Mouse (Mus musculus): Measurements from ENCODE around the gene Zfp365.
A peak's percentile ranks its signal among the peaks of the same experiment; 100 is the strongest.

The Zfp365 gene

DNA sequence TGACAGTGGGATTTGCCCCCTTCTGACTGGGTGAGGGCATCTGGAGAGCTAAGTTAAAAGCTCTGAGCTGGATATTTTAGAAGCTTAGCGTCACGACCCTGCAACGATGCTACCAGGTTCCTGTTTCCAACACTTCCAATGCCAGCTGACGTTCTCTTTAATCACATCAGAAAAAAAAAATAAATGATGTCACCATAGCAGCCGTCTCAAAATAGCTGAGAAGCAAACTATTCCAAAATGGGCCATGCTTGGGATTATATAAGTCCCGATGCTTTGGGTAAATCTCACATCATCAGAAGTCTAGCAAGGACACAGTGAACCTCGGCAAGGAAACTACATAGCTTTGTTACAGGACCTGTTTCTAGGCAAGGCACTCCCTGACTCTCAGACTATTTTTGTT lies 9.1 kb downstream of the Zfp365 start:
- DNase-seq (ENCODE audit: low spot score in 2 of 2), result no peak

DNA sequence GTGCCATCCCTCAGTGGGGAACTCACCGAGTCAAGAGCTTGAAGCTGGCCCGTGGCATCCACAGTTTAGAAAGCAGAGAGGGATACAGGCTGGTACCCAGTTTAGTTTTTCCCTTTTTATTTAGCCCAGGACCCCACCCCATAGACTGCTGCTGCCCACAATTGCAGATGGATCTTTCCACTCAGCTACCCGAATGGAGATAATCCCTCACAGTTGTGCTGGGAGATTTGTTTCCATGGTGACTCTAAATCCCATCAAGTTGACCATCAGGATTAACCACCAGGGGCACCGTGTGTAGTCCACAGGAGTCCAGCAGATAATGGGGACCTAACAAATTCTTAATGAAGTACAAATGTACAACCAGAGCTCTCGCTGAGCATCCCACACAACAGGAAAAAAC lies 11.3 kb downstream of the Zfp365 start:
- no peak for DNase-seq (ENCODE audit: low spot score in 2 of 2)

DNA sequence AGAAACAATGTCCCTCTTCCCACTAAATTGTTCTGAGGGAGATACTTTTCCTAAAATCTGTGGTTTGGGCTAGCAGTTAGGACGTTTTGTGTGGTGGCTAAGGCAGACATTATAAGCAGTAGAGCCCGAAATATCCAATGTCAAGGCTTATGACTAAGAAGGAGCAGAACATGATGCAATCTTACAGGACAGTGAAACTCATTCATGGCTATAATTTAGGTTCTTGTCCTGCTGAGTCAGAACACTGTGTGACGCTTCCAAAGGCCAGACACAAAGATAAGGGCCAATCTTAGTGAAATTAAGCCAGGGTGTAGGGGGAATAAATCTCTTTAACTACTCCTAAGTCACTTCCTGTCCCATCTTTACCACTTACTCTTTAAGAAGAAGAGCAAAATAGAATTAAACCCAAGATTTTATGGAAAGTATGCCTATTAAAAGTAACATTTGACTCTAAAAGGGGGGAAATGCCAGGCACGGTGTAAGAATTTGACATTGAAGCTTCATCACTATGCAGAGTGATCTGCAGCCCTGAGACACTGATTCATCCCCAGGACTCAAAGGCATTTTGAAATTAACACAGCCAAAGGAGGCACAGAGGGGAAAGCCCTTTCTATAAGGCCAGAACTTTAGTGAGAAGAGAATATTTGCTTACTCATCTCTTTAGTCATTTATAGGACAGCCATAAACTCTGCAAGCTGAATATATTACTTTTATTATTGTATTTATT lies 13.3 kb downstream of the Zfp365 start:
- no peak for DNase-seq (ENCODE audit: low spot score in 2 of 2)

DNA sequence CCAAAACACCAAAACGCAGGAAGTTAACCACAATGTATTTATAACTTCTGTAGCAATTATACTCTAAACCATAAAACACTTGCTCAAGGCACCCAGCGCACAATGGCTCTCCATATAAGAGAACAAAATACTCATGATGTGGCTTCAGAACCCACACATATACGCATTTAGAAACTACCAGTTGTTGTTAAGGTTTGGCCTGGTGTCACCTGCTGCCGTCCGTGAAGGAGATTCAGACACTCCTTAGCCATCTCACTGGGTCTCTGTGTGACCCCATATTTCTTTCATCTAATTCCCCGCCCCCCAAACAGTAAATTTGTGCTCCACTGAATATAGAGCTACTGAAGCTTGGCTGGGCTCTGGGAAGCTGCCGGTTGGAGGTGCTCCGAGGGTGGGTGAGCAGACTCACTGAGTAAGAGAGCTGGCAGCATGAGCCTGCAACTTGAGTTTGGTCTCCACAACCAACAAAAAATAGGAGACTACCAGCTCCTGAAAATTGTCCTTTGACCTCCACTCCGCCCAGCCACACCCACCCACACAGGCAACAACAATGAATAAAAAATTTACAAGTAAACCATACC lies 14.0 kb downstream of the Zfp365 start:
- DNase-seq (ENCODE audit: low spot score in 2 of 2), result no peak

DNA sequence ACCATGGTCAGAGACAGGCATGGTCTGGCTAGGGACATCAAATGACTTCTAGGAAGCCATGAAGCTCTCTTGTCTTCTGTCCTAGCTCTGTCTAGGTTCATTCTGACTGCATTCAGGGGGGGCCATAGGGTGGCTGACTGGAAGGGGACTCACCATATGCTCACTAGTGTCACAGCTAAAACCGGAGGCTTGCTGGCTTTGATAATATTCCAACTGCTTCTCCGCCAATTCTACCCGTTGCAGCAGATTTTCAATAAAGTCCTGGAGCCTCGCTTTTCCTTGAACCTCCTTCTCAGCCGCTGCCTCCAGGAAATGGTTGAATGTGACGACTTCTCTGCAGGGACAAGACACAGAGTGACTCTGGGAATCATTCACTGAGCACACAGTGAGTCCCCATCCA lies 15.2 kb downstream of the Zfp365 start:
- no peak for DNase-seq (ENCODE audit: low spot score in 2 of 2)

DNA sequence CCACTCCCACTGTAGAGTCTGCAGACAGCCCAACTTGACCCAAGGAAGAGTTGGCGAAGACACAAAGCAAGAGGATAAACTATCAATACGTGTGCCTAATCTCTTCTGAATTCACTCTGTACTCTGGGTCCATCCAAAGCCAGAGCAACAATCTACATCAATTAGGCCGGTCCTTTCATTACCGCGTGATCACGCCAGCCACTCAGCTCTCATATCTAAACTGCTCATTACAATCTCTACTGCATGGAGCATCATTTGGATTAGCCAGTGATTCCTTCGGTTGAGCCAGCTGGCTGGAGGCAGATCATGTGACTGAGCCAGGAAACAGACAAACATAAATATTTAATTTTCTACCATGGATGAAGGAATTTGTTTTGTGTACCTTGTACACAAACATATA lies 17.8 kb downstream of the Zfp365 start:
- DNase-seq (ENCODE audit: low spot score in 2 of 2), result no peak

DNA sequence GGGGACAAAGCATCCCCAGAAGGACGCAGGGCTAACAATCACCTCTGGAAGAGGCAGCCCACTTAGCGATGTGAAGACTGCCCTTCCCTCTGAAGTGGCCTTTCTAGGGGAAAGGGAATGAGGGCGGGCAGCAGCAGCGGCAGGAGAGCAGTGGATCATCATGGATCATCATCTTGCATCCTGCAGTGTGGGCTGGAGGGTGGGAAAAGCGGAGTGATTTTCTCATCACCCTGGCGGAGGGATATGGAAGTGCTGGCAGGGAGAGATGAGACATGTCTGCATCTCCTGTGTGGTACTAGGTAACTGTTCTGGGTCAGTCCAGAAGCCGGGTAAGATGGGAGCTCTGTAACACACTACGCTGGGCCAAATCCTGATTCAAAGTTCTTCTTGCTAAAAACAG lies 18.4 kb downstream of the Zfp365 start:
- no peak for DNase-seq (ENCODE audit: low spot score in 2 of 2)

DNA sequence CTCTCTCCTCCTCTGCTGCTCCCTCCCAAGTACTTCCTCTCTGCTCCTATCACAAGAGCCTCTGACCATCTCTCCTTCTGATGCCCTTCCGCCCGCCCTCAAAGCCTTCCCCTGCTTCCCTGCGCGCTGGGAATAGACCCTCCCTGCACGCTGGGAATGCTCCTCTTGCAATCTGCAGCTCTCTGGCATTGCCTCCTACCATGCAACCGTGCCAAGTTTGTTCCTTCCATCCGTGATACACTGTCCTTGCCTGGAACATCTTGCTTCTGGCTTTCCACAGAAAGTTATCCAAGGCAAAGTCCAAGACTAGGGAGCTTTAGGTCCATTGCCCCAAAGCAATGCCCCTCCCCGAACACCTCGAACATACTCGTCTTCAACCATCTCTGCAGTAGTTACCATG lies 19.2 kb downstream of the Zfp365 start:
- DNase-seq (ENCODE audit: low spot score in 2 of 2), result no peak

DNA sequence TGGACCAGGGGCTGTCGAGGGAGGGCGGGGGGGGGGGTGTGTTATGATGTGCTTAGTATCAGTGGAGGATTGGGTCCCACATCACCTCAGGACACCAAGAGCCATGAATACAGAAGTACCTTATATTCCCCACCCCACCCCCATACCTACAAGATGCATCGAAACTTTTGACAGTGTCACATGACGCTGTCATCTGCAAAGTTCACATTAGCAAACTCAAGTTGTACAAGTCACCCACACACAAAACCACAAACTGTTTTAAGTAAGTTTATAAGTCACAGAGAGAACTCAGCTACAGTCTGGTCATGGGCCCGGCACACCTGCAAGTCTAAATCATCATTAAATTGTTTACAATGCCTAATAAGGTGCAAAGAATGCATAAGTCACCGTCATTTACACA lies 21.3 kb downstream of the Zfp365 start:
- DNase-seq (ENCODE audit: low spot score in 2 of 2), result no peak

DNA sequence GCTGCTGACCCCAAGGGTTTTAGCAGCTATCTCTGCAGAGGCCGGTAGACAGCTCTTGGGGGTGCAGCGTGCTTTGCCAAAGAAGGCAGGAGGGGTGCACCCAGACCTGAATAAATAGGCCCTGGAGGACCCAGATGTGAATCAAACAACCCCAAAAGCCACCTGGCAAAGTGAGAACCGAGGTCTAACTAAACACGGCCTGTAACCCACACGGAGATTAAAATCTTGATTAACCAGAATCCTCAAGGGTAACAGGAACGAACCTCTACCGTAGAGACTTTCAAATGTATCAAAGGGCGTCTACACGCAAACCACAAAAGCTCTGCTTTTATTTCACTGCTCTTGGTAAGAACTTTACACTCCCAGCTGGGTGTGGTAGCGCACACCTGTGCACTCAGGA lies 24.5 kb downstream of the Zfp365 start:
- DNase-seq (ENCODE audit: low spot score in 2 of 2), result no peak

DNA sequence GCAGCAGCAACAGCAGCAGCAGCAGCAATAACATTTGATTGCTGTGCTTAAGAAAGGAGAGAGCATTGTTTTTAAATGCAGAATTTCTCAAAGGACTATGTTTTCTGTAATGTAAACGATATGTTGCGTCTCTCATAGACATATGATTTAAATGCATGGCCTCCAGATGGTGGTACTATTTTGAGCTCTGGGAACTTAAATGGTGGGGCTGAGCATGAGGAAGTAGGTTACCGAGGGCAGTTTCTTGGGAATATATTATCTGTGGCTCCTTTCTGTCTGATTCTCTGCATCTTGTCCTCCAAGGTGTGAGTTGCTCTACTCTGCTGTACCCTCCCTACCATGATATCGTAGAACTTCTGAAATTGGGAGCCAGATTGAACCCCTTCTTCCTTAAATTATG lies 31.8 kb downstream of the Zfp365 start:
- DNase-seq (ENCODE audit: low spot score in 2 of 2), result no peak

DNA sequence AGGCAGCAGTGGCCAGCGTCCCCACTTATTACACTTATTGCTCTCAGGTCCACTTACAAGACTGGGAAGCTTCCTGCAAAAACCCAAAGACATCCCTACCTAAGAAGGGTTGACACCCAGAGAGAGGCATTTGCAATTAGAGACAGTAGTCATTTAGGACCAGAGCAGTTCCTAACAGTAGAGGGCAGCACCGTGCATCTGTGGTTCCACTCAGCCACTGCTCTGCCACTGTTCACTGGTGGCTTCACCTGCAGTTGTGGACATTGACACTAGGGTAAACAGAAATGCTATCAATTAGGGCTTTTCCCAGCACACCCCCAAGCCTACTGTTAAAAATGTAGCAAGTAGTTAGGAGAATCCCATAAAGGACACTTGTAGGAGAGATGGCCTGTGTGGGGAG lies 40.7 kb downstream of the Zfp365 start:
- DNase-seq (ENCODE audit: low spot score in 2 of 2), result peak; percentile 60 to 70

DNA sequence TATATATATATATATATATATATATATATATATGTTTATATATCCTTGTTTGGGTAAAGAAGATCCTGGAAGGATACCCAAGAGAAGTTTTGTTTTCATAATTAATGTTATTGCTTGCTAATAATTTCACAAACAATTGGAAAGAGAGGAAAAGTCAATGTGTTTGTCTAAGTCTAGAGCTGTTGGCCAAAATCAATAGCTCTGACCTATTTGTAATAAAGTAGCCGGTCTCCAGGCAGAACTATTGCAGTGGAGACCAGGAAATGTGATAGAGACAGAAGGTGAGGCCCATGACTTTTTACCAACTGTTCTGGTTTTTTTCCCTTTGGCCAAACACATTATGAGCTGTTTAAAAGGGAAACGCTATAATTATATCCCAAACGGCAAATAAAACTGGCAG lies 44.2 kb downstream of the Zfp365 start:
- no peak for DNase-seq (ENCODE audit: low spot score in 2 of 2)

DNA sequence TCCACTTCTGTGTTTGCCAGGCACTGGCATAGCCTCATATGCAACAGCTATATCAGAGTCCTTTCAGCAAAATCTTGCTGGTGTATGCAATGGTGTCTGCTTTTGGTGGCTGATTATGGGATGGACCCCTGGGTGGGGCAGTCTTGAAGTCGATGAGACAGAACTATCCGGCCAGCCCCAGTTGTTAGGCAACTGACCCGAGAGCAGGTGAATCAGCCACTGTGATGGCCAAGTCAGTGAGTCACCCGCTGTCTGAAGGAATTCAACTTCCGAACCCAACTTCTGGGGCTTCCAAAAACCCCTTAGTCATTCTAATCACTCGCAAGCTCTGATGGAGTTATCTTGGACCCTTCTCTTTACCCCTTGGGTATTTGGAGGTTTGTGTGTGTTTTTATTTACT lies 46.6 kb downstream of the Zfp365 start:
- DNase-seq (ENCODE audit: low spot score in 2 of 2), result no peak

DNA sequence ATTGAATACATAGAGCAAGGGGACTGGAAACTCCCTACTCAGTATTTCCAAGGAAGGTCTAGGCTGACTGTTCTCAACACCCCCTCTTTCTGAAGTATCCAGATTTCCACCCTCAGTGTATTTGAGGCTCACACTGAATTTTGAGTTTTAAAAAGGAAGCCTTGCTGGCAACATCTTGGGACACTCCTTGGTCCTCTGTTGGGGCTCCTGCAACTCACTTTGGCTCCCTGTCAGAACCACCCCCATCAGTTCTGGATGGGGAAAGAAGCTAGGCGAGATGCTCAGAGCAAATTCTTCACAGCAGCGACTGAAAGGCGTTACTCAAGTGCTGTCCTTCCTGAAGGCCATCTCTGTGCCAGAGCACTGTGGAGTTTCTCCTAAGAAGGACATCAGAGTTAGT lies 47.4 kb downstream of the Zfp365 start:
- no peak for DNase-seq (ENCODE audit: low spot score in 2 of 2)

DNA sequence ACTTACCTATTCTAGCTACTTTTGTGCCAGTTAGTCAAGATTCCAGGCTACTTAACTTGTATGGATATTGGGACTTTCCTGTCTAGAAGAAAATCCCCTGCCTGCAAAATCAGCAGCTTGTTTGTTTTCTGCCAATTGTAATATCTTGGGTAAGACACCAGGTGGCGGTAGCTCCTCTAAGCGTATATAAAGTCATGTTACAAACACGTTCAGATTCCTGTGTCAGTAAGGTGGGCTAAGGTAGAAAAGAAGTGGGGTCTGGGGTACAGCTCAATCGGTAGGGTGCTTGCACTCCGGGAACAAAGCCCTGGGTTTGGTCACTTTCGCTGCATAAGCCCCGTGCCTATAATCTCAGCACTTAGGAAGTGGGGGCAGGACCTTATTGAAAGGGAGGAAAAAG lies 50.1 kb downstream of the Zfp365 start:
- no peak for DNase-seq (ENCODE audit: low spot score in 2 of 2)

DNA sequence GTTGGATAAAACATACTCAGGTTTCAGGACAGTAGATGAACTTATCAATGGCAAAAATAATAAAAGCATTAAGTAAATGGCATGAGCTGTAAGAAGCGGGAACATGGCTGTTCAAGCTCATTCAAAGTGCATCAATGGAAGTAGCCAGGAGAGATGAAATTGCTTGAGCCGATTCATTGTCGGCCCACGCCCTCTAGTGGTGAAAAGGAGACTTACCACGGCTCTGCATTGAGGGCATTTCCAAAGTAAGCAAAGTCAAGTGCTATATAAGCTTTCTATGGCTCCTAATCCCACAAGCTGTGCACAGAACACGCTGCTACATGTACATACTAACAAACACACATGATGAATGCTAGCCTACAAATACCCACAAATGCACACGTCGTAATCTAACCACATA lies 53.6 kb downstream of the Zfp365 start:
- peak; percentile 76 to 78 for DNase-seq (ENCODE audit: low spot score in 2 of 2)

DNA sequence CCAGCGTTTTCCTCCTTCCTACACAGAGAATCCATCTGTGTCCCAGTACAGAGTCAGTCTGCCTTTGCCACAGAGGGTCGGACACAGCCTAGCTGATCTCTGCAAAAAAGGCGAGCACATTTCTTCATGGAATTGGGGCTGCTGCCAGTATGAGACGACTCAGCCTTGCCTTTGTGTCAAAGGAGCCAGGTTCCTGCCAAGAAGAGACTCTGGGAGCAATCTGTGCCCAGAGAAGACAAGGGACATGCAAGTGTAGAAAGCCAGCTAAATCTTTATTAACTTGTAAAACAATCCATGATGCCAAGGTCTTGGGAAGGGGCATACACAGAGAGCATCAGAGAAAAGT lies 54.9 kb downstream of the Zfp365 start:
- DNase-seq (ENCODE audit: low spot score in 2 of 2), result no peak

DNA sequence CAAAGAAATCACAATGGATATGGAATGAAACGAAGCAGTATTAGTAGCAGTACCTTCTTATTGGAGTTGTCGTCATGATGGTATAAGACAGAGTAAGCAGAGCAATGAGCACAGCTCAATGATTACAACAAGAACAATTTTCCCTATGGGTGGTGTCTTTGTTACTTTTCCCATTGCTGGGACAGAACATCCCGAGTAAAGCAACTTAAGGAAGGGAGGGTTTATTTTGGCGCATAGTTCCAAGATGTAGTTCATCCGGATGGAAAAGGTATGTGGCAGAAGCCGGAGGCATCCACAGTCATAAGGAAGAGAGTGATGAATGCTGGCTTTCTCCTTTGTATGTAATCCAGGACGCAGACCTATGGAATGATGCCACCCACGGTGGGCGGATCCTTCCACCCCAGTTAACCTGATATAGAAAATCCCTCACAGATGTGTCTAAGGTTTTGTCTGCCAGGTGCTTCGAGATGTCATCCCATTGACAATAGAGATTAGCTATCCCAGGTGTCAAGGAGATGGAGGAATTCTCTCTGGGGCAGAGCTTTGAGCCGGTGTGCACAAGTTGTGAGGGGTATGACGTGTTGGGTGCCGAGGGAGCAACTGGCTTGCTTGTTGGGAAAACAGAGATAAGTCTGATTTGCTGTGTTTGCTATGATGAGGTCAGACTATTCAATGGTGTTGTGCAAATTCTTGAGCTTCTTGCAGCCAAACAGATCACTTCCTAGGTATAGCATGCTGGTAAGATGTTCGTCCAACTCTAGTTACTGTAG lies 55.5 kb downstream of the Zfp365 start:
- DNase-seq (ENCODE audit: low spot score in 2 of 2), result no peak

DNA sequence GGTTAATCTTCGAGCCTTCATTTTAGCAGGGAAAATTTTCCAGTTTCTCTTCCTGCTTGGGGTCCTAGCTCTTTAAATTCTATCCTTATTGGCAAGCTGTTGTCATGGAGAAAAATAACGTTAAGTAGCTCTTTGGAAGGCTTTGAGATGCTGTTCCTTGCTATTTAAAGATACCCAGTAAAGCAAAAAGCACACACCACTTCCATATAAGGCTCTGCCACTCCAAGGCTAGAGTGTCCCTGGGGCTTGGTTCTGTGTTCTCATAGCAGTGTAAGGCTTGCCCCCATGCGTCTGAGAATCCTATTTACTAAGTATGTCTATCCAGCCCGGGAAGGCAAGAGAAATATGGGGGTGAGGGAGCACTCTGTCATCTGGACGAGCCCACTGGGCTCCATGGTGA lies 56.7 kb downstream of the Zfp365 start:
- no peak for DNase-seq (ENCODE audit: low spot score in 2 of 2)

DNA sequence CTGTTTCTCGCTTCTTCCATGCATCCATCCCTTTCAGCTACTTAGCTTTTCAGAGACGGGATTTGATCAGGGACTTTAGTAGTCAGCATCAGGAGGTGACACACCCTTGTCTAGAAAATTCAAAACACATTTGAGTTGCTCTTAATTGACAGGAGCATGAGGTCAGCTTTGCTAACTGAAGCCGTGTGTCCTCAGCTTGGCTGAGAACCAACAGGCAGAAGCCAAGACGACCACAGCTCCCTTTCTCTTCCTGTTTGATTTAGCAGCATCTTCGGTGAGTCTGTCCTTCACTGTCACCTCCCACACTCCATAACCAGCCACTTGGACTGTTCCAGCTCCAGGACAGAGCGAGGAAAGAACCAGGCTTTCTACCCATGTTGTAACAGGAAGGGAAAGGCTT lies 60.1 kb downstream of the Zfp365 start:
- no peak for DNase-seq (ENCODE audit: low spot score in 2 of 2)

DNA sequence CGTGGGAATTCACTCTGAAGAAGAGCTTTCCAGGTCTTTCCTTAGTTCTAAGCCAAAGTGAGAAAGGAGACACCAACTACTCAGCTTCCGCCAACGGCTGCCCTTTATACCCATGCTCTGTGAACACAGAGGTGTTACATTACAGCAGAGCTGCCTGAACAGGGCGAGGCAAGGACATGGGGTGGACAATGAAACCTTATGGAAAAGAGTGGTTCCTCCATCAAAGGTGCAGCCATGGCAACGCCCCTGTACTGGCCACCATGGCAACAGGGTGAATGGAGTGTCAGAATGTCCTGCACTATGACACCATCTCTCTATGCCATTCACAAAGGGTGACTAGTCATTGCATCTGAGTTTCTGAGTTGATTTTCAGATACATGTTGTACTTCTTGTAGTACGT lies 61.4 kb downstream of the Zfp365 start:
- DNase-seq (ENCODE audit: low spot score in 2 of 2), result no peak

DNA sequence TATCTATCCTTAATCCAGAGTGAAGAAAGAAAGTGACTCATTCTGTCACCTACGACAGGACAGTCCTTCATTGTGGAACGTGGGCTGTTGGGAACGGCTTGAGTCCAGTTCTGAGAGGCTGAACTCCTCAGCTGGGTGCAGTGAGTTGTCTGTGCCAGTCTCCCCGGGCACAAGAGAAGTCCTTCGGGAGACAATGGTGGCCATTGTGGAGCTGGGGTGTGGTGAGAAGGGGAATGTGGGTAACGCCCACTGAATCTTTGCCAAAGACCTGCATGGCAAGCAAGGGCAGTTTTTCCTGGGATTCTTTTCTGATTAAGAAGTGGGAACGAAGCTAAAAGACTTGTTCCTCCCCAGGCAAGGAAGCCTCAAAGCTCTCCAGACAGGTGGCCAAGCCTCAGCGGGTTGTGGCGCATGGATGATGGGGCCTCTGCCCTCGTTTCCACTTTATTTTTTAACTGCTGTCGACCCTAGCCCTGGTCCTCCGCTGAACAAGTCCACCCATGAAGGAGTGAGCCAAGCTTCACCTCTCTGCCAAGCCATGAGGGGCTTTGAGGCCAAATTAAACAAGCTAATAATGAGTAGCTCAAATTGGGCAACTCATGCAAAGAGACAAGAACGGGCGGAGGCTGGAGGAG lies 66.3 kb downstream of the Zfp365 start:
- DNase-seq (ENCODE audit: low spot score in 2 of 2), result no peak

All from frontal cortex, postnatal 25 days (tissue).